Mouse (Mus musculus) E14TG2a.4 (cell line): ENCODE data around the gene Cfap20.

ENCODE experiments used
- CTCF ChIP-seq: conservative IDR thresholded peaks from 2 replicates; pipeline ENCODE4 v1.5.1; 2014; ENCODE audit warnings: low read length
- POU5F1 ChIP-seq: IDR thresholded peaks from 2 replicates; pipeline ENCODE4 v1.6.1; 2014; ENCODE audit warnings: low read length, borderline replicate concordance

DNA sequence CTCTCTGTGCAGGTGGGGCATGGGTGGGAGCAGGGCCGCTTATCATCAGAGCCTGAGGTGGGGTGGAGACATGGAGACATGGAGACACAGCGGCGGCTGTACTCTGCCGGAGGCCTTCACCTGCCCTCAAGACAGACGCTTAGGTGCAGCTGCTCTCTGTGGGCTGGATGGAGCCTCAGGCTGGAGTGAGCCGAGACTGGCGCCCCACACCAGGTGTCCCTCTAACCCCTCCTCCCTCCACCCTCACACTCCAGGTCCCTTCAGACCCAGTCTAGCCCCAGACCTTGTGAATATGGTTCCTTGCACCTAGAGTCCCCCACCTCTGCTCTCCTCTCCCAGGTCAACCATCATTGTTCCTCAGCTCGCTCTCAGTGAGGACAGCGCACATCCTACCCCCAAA lies 35.5 kb downstream of the Cfap20 start:
- TF ChIP-seq POU5F1 = no peak
- TF ChIP-seq CTCF = no peak
